Mouse (Mus musculus) brain, embryonic 14.5 days (tissue): ENCODE data around the gene Kcnj5.

ENCODE experiments used
- CTCF ChIP-seq: fragments of 200-500 bp; IDR thresholded peaks from 2 replicates; pipeline ENCODE4 v1.5.1; 2012; ENCODE audit warnings: inconsistent platforms, mild to moderate bottlenecking, moderate library complexity, borderline replicate concordance; ENCODE audit not compliant: insufficient read depth, insufficient read length; ENCODE audit errors: extremely low read depth
- POLR2A ChIP-seq: fragments of 200-500 bp; IDR thresholded peaks from 2 replicates; pipeline ENCODE4 v1.6.1; 2012; ENCODE audit warnings: mild to moderate bottlenecking, inconsistent platforms, borderline replicate concordance; ENCODE audit not compliant: poor library complexity, insufficient read depth, insufficient read length, severe bottlenecking; ENCODE audit errors: extremely low read depth

GRCm38 (mm10) chr9:32391701-32392100 lies 47.6 kb upstream of the Kcnj5 start:
- TF ChIP-seq CTCF (no peak), POLR2A (no peak)
